Mouse (Mus musculus) ES-Bruce4 (cell line): ENCODE measurements around the gene Rom1.
"Not testable (repeated sequence)": the region's sequence is repeated elsewhere in the genome, so short reads cannot be mapped to it uniquely, and the experiment has no call there.

Source experiments
- CTCF ChIP-seq: IDR thresholded peaks from one replicate; pipeline ENCODE4 v1.8.1; 2011; ENCODE audit warnings: low read depth, low read length
- EP300 ChIP-seq: IDR thresholded peaks from 2 replicates; pipeline ENCODE4 v1.6.1; 2011; ENCODE audit warnings: low read depth, low read length; ENCODE audit not compliant: insufficient read depth
- POLR2A ChIP-seq: IDR thresholded peaks from one replicate; pipeline ENCODE4 v1.8.1; 2011; ENCODE audit warnings: low read length; ENCODE audit not compliant: insufficient read depth

DNA sequence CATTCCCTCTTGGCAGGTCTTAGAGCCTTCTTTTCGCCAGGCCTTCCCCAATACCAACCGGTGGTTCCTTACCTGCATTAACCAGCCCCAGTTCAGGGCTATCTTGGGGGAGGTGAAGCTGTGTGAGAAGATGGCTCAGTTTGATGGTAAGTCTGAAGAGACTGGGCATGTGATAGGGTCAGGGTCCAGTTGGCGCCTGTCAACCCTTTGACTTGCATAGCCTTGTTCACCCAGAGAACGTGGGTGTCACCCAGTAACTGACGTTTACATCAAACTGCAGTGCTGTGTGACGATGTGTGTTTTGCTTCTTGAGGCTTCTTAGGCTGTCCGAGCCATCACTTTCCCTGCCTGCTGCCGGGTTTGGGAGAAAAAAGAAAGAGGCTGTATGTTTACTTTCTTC lies 43.3 kb upstream of the Rom1 start:
- not testable (repeated sequence) for TF ChIP-seq CTCF, EP300, POLR2A
